Mouse (Mus musculus) lung, embryonic 14.5 days (tissue): ENCODE data around the gene Pknox1. TPM values are rescaled to one million over a fixed set of nuclear protein-coding genes. Genes with fewer than 3 reads are reported as not detected.
A peak's percentile ranks its signal among the peaks of the same experiment; 100 is the strongest.
"Not testable (repeated sequence)": the region's sequence is repeated elsewhere in the genome, so short reads cannot be mapped to it uniquely, and the experiment has no call there.

Source experiments
- ATAC-seq: fragments of 200-750 bp; cut with Nextera tagmentation; 2 replicates; pipeline ENCODE4 v1.8.0; 2017; ENCODE audit warnings: mild to moderate bottlenecking, moderate TSS enrichment, moderate library complexity; ENCODE audit not compliant: insufficient read depth
- DNase-seq: peaks from one replicate; pipeline ENCODE4 v3.0.0-alpha.2; 2015
- H3K27ac ChIP-seq: fragments of 300-500 bp; sonication (generic); 2 replicates; pipeline ENCODE4 v1.5.1; 2014; ENCODE audit warnings: low read depth, mild to moderate bottlenecking, moderate library complexity
- H3K27me3 ChIP-seq: fragments of 300-500 bp; sonication (generic); 2 replicates; pipeline ENCODE4 v1.6.1; 2014; ENCODE audit warnings: low read length, control low read depth; ENCODE audit not compliant: insufficient read depth
- H3K36me3 ChIP-seq: fragments of 300-500 bp; sonication (generic); 2 replicates; pipeline ENCODE4 v1.6.1; 2014; ENCODE audit warnings: control low read depth; ENCODE audit not compliant: insufficient read depth
- H3K4me1 ChIP-seq: fragments of 300-500 bp; sonication (generic); 2 replicates; pipeline ENCODE4 v1.6.1; 2014; ENCODE audit warnings: antibody characterized with exemption, control low read depth; ENCODE audit not compliant: insufficient read depth
- H3K4me2 ChIP-seq: fragments of 300-500 bp; sonication (generic); 2 replicates; pipeline ENCODE4 v1.6.1; 2014; ENCODE audit warnings: mild to moderate bottlenecking
- H3K4me3 ChIP-seq: fragments of 300-500 bp; sonication (generic); 2 replicates; pipeline ENCODE4 v1.5.1; 2014; ENCODE audit warnings: low read depth, low read length
- H3K9ac ChIP-seq: fragments of 300-500 bp; sonication (generic); 2 replicates; pipeline ENCODE4 v1.6.1; 2014
- H3K9me3 ChIP-seq: fragments of 300-500 bp; sonication (generic); 2 replicates; pipeline ENCODE4 v1.6.1; 2016; ENCODE audit warnings: low read depth, low read length, control low read depth
- CTCF ChIP-seq: IDR thresholded peaks from 2 replicates; pipeline ENCODE4 v1.5.1; 2016; ENCODE audit warnings: antibody characterized with exemption, low read depth
- WGBS: fragments of 180-500 bp; shearing (Covaris S2); extraction: QIAGEN DNeasy Blood & Tissue Kit; methylation state at CpG from one replicate; pipeline ENCODE4 v1.1.7; 2014; 5-methylcytosine and 5-hydroxymethylcytosine counted together
- polyA plus RNA-seq: library from polyadenylated mRNA; unstranded; fragments of >200 nt; fragmentation: Nextera tagmentation; extraction: Ambion mirVana; gene quantifications from 2 replicates; pipeline ENCODE4 v1.2.1, GENCODE M21; 2014

Pknox1 gene
- polyA plus RNA-seq, 1 experiment from 2014 or later, result 54.1 TPM

GRCm38 (mm10) chr17:31525816-31526215 lies 38.7 kb upstream of the Pknox1 start:
- no peak for ATAC-seq
- no peak for TF ChIP-seq CTCF
- Histone ChIP-seq H3K9ac (no peak overlapping the region), H3K4me2 (no peak overlapping the region), H3K36me3 (peaks cover 60% of the 10 kb centered on the region), H3K27ac (no peak overlapping the region), H3K4me1 (peaks cover 3% of the 10 kb centered on the region), H3K4me3 (no peak overlapping the region), H3K27me3 (no peaks in the 10 kb centered on the region), H3K9me3 (no peaks in the 10 kb centered on the region)
- WGBS, result 98% methylated on average over 3 of the region's 3 CpGs
- no peak for DNase-seq

GRCm38 (mm10) chr17:31529314-31529713 lies 35.2 kb upstream of the Pknox1 start:
- TF ChIP-seq CTCF, result peak; percentile 61
- Histone ChIP-seq H3K4me1 (no peaks in the 10 kb centered on the region), H3K9me3 (no peaks in the 10 kb centered on the region), H3K27me3 (no peaks in the 10 kb centered on the region), H3K4me3 (no peak overlapping the region), H3K27ac (no peak overlapping the region), H3K36me3 (peaks cover 52% of the 10 kb centered on the region), H3K4me2 (no peak overlapping the region), H3K9ac (no peak overlapping the region)
- ATAC-seq, result no peak
- 32% methylated on average over 15 of the region's 15 CpGs for WGBS
- peak; percentile 73 for DNase-seq

- no peaks in the 10 kb centered on the region for H3K9me3 ChIP-seq
- H3K27ac ChIP-seq, result no peak overlapping the region
- H3K4me2 ChIP-seq, result no peak overlapping the region
- peaks cover 2% of the 10 kb centered on the region; the same call in 1 of the 2 replicates for H3K4me1 ChIP-seq
- WGBS, result 83% methylated on average over 14 of the region's 14 CpGs
- no peaks in the 10 kb centered on the region for H3K27me3 ChIP-seq
- no peak for TF ChIP-seq CTCF
- peaks cover 50% of the 10 kb centered on the region for H3K36me3 ChIP-seq
- no peak overlapping the region for H3K4me3 ChIP-seq
- H3K9ac ChIP-seq, result no peak overlapping the region
- DNase-seq, result peak; percentile 12
- no peak for ATAC-seq
Observed at GRCm38 (mm10) chr17:31531441-31532158, 32.9 kb upstream of the Pknox1 start.

- not testable (repeated sequence) for H3K27me3 ChIP-seq
Observed at GRCm38 (mm10) chr17:31532331-31532730, 32.2 kb upstream of the Pknox1 start.

GRCm38 (mm10) chr17:31535358-31535757 lies 29.2 kb upstream of the Pknox1 start:
- no peak overlapping the region for H3K9ac ChIP-seq
- H3K27ac ChIP-seq, result peak overlapping the region; percentile 22; the same call in 1 of the 2 replicates
- DNase-seq (no peak), ATAC-seq (peak; percentile 19; the same call in 1 of the 2 replicates)
- WGBS, result 58% methylated on average over 4 of the region's 4 CpGs
- H3K4me3 ChIP-seq, result no peak overlapping the region
- peaks cover 16% of the 10 kb centered on the region for H3K36me3 ChIP-seq
- H3K9me3 ChIP-seq, result no peaks in the 10 kb centered on the region
- H3K27me3 ChIP-seq, result no peaks in the 10 kb centered on the region
- no peak for TF ChIP-seq CTCF
- H3K4me1 ChIP-seq, result peaks cover 2% of the 10 kb centered on the region; the same call in 1 of the 2 replicates
- H3K4me2 ChIP-seq, result 0 out of 2 replicates have a peak overlapping the region, but pooled peaks have one; percentile 27

More at GRCm38 (mm10) chr17:31532331-31532730, 32.2 kb upstream of the Pknox1 start:
- H3K27ac ChIP-seq, H3K4me3 ChIP-seq, H3K9me3 ChIP-seq, H3K4me2 ChIP-seq, DNase-seq, ATAC-seq, H3K9ac ChIP-seq, H3K4me1 ChIP-seq: not testable (repeated sequence)
- 91% methylated on average over 3 of the region's 4 CpGs for WGBS
- peaks cover 43% of the 10 kb centered on the region for H3K36me3 ChIP-seq

GRCm38 (mm10) chr17:31535871-31536629 lies 28.5 kb upstream of the Pknox1 start:
- Histone ChIP-seq H3K27me3 (no peaks in the 10 kb centered on the region), H3K4me1 (peaks cover 2% of the 10 kb centered on the region; the same call in 1 of the 2 replicates), H3K4me2 (peak overlapping the region; percentile 27), H3K9me3 (no peaks in the 10 kb centered on the region), H3K36me3 (peaks cover 9% of the 10 kb centered on the region), H3K9ac (no peak overlapping the region), H3K4me3 (no peak overlapping the region), H3K27ac (peak overlapping the region; percentile 22; the same call in 1 of the 2 replicates)
- ATAC-seq (peak; percentile 82), DNase-seq (peak; percentile 77)
- TF ChIP-seq CTCF, result no peak
- WGBS, result 24% methylated on average over 8 of the region's 8 CpGs

- DNase-seq (no peak), ATAC-seq (no peak)
- Histone ChIP-seq H3K9me3 (no peaks in the 10 kb centered on the region), H3K4me2 (no peak overlapping the region), H3K4me3 (no peak overlapping the region), H3K27me3 (no peaks in the 10 kb centered on the region), H3K36me3 (no peaks in the 10 kb centered on the region), H3K9ac (no peak overlapping the region), H3K27ac (no peak overlapping the region), H3K4me1 (peaks cover 2% of the 10 kb centered on the region)
- whole genome bisulfite sequencing, result 53% methylated on average over 3 of the region's 3 CpGs
- no peak for TF ChIP-seq CTCF
Observed at GRCm38 (mm10) chr17:31540101-31540500, 24.4 kb upstream of the Pknox1 start.
